Mouse (Mus musculus): Measurements from ENCODE around the gene Srgn. TPM values are rescaled to one million over a fixed set of nuclear protein-coding genes. Genes with fewer than 3 reads are reported as not detected.
"Not testable (repeated sequence)": the region's sequence is repeated elsewhere in the genome, so short reads cannot be mapped to it uniquely, and the experiment has no call there.

Gene Srgn
- polyA plus RNA-seq, 1 experiment: 65.7 TPM

DNA sequence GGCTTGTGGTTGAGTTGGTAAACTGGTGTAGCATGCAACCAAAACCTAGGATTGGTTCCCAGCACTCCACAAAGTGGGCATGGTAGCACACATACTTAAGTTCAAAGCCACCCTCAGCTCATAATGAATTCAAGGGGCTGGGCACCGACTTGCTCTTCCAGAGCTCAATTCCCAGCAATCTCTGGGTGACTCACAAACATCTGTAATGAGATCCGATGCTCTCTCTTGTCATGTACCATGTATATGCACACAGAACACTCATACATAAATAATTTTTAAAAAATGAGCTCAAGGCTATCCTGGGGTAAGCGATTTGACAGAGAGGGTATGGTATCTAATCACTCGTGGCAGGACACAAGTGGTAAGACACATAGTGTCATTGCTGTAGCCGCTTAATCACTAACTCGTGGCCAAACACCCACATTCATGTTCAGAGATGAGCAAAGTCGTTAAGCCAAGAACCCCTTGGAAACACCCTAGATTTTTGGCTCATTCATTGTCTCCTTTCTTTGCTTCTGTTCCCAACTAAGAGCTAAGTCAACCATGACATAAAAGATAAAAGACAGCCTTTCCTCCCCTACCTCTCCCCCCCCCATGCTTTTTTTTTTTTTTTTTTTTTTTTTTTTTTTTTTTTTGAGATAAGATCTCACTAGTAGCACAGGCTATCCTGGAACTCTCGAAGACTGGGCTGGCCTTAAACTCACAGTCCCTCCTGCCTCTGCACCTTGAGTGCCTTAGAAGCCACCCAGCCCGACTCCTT is 21.8 kb downstream of the Srgn start:
- H3K4me1 ChIP-seq (ENCODE audit: control insufficient read depth, insufficient read depth, insufficient read length): peaks cover 17% of the 10 kb centered on the region
- WGBS: 24% methylated on average over 9 of the region's 9 CpGs
- H3K4me3 ChIP-seq (ENCODE audit: extremely low read depth, insufficient read depth, insufficient read length): peak overlapping the region; percentile 57
- H3K27ac ChIP-seq (ENCODE audit: insufficient read depth, low read length): peak overlapping the region; percentile 92
- TF ChIP-seq CTCF (IDR thresholded peaks at IDR 0.05; ENCODE audit: extremely low read depth, insufficient read depth, insufficient read length, insufficient replicate concordance): no peak
- TF ChIP-seq POLR2A (IDR thresholded peaks at IDR 0.05; ENCODE audit: low read depth, low read length): no peak
- no peak for DNase-seq (ENCODE audit: low read depth in 1 of 2, low spot score in 2 of 2)
- no peaks in the 10 kb centered on the region for H3K27me3 ChIP-seq (ENCODE audit: control insufficient read depth, insufficient read depth, low read length)
- H3K36me3 ChIP-seq (ENCODE audit: control insufficient read depth, insufficient read depth, low read length): no peaks in the 10 kb centered on the region

DNA sequence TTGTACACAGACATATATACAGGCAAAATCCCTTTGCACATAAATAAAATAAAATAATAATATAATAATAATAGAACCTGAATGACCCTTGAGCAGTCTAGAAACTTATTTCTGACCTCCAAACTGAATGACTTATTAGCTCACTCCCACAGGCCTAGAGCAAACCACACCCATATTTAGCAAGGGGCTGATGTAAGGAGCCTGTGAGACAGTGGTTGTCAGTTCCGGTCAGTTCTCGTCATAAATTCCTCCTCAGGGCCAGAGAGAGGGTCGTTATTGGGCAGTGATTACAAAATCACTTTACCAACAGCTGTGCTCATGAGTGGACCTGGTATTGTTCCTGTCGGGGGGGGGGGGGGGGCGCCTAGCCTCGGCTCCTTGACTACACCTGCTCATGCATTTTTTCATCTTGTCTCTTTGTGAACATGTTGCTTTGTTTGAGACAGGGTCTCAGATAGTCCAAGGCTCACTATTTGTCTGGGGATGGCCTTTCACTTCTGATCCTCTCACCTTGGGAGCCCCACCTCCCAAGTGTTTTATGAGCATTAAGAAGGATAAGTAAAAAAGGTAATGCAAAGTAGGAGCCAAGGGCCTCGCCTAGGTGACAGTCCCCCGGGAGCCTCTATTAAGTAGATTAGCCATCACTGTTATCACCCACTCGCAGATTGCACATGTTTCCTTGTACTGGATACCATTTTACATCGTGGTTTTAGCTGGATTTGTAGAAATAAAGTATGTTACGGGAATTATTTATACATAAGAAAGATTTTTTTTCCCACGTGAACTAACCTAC is 23.2 kb downstream of the Srgn start:
- peak overlapping the region; percentile 24 for H3K4me3 ChIP-seq (ENCODE audit: extremely low read depth, insufficient read depth, insufficient read length)
- H3K27me3 ChIP-seq (ENCODE audit: control insufficient read depth, insufficient read depth, low read length): no peaks in the 10 kb centered on the region
- peaks cover 17% of the 10 kb centered on the region for H3K4me1 ChIP-seq (ENCODE audit: control insufficient read depth, insufficient read depth, insufficient read length)
- H3K36me3 ChIP-seq (ENCODE audit: control insufficient read depth, insufficient read depth, low read length): peaks cover 3% of the 10 kb centered on the region; the same call in 1 of the 2 replicates
- no peak for DNase-seq (ENCODE audit: low read depth in 1 of 2, low spot score in 2 of 2)
- TF ChIP-seq CTCF (IDR thresholded peaks at IDR 0.05; ENCODE audit: extremely low read depth, insufficient read depth, insufficient read length, insufficient replicate concordance) (no peak), POLR2A (IDR thresholded peaks at IDR 0.05; ENCODE audit: low read depth, low read length) (no peak)
- peak overlapping the region; percentile 92 for H3K27ac ChIP-seq (ENCODE audit: insufficient read depth, low read length)
- 25% methylated on average over 12 of the region's 12 CpGs for WGBS

DNA sequence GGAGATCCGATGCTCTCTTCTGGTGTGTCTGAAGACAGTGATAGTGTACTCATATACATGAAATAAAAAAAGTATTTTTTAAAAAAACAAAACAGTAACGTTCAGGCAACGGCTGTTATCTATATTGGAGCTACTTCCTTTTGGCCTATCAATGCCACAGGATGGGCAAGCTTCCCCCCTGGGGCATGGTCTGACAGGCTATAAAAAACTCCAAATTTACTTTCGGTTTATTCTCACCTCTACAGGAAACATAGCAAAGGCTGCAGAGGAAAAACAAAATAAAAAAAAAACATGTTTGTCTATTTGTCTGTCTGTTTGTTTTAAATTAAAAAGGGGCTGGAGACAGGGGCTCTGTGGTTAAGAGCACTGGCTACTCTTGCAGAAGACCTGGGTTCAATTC is 23.9 kb downstream of the Srgn start:
- TF ChIP-seq CTCF (IDR thresholded peaks at IDR 0.05; ENCODE audit: extremely low read depth, insufficient read depth, insufficient read length, insufficient replicate concordance) (no peak), POLR2A (IDR thresholded peaks at IDR 0.05; ENCODE audit: low read depth, low read length) (no peak)
- Histone ChIP-seq H3K27ac (ENCODE audit: insufficient read depth, low read length) (peak overlapping the region; percentile 78), H3K4me3 (ENCODE audit: extremely low read depth, insufficient read depth, insufficient read length) (0 out of 2 replicates have a peak overlapping the region, but pooled peaks have one; percentile 13), H3K36me3 (ENCODE audit: control insufficient read depth, insufficient read depth, low read length) (peaks cover 6% of the 10 kb centered on the region), H3K27me3 (ENCODE audit: control insufficient read depth, insufficient read depth, low read length) (no peaks in the 10 kb centered on the region), H3K4me1 (ENCODE audit: control insufficient read depth, insufficient read depth, insufficient read length) (peaks cover 12% of the 10 kb centered on the region; the same call in 1 of the 2 replicates)
- 5% methylated on average over 4 of the region's 4 CpGs for WGBS
- DNase-seq (ENCODE audit: low read depth in 1 of 2, low spot score in 2 of 2): peak in 1 of 2 experiments; percentile 40

DNA sequence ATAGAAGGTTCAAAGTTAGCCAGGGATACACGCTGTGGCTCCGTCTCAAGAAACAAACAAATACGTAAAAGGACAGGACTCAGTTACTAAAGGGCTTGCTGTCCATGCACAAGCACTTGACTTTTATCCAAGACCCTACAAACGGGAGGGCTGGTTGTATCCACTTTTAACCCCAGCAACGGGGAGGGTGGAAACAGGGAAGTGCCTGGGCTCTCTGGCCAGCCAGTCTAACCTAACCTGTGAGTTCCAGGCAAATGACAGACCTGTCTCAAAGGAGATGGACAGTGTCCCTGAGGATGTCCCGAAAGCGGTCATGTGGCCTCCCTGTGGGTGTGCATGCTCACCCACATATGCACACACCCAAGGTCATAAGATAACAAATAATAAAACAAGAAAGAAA is 25.3 kb downstream of the Srgn start:
- no peak overlapping the region for H3K4me3 ChIP-seq (ENCODE audit: extremely low read depth, insufficient read depth, insufficient read length)
- TF ChIP-seq CTCF (IDR thresholded peaks at IDR 0.05; ENCODE audit: extremely low read depth, insufficient read depth, insufficient read length, insufficient replicate concordance) (no peak), POLR2A (IDR thresholded peaks at IDR 0.05; ENCODE audit: low read depth, low read length) (no peak)
- H3K36me3 ChIP-seq (ENCODE audit: control insufficient read depth, insufficient read depth, low read length): peaks cover 9% of the 10 kb centered on the region
- H3K4me1 ChIP-seq (ENCODE audit: control insufficient read depth, insufficient read depth, insufficient read length): peaks cover 12% of the 10 kb centered on the region; the same call in 1 of the 2 replicates
- DNase-seq (ENCODE audit: low read depth in 1 of 2, low spot score in 2 of 2): no peak
- peak overlapping the region; percentile 15 for H3K27ac ChIP-seq (ENCODE audit: insufficient read depth, low read length)
- WGBS: 64% methylated on average over 7 of the region's 7 CpGs
- no peaks in the 10 kb centered on the region for H3K27me3 ChIP-seq (ENCODE audit: control insufficient read depth, insufficient read depth, low read length)

DNA sequence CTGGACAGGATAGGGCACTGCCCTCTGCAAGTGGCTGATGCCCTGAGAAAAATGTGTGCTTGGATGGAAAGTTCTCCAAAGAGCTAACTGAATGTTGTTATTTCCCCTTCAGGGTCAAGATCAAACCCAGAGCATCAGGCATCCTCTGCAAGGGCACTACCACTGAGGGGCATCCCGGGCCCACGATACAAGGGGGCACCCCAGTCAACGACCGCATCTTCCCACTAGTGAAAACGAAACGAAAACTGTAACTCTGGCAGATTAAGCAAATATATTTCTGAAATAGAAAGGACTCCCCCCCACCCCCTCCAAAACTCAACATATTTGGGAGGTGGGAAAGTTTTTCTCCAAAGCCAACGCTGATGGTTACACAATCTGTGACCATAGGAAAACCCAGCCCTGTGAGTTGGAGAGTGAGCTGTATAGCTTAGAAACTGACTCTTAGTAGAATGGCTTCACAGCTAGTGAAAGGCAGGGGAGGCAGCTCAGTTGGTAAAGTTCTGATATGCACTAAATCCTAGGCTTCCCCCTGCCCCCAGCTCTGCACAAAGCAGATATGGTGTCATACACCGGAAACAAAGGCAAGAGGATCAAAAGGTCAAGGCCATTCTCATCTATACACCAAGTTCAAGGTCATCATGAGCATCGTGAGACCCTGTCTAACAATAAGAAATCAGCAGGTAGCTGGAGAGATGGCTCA is 26.2 kb downstream of the Srgn start:
- TF ChIP-seq POLR2A (IDR thresholded peaks at IDR 0.05; ENCODE audit: low read depth, low read length) (no peak), CTCF (IDR thresholded peaks at IDR 0.05; ENCODE audit: extremely low read depth, insufficient read depth, insufficient read length, insufficient replicate concordance) (no peak)
- H3K27me3 ChIP-seq (ENCODE audit: control insufficient read depth, insufficient read depth, low read length): no peaks in the 10 kb centered on the region
- peak overlapping the region; percentile 17; the same call in 1 of the 2 replicates for H3K4me3 ChIP-seq (ENCODE audit: extremely low read depth, insufficient read depth, insufficient read length)
- H3K4me1 ChIP-seq (ENCODE audit: control insufficient read depth, insufficient read depth, insufficient read length): peaks cover 12% of the 10 kb centered on the region; the same call in 1 of the 2 replicates
- 12% methylated on average over 9 of the region's 9 CpGs for WGBS
- peak overlapping the region; percentile 76 for H3K27ac ChIP-seq (ENCODE audit: insufficient read depth, low read length)
- DNase-seq (ENCODE audit: low read depth in 1 of 2, low spot score in 2 of 2): no peak
- H3K36me3 ChIP-seq (ENCODE audit: control insufficient read depth, insufficient read depth, low read length): peaks cover 11% of the 10 kb centered on the region

DNA sequence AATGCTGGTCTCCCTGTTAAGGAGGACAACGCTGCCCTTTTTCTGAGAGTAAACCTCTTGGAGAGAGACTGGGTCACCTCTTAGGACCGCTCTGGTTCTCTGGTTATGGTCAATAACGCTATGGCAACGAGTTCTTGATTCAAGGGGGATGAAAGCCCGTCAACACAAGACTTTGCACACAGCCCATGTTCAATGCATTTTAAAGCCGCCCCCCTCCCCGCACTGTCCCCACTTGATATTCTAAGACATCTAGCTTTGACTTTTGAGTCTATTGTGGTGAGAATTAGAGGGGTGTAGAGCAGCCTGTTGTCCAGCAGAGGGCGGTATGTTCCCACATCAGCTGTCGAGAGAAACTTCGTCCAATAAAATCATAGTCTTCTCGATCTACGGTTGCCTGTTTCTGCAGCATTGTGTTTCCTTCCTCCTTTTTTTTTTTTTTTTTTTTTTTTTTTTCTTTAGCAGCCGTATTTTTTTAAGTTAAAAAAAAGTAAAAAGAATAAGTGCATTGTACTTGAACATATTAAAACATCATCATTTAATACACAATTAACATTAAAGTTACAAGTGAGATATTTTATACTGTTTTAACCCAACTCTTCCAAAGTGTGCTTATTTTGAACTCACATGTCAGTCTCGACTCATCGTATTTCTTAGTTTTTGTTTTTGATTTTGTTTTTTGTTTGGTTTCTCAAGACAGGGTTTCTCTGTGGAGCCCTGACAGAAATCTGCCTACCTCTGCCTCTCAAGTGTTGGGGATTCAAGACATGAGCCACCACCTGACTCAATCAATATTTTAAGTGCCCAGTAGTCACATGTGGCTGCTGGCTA is 26.9 kb downstream of the Srgn start:
- peaks cover 18% of the 10 kb centered on the region for H3K36me3 ChIP-seq (ENCODE audit: control insufficient read depth, insufficient read depth, low read length)
- DNase-seq (ENCODE audit: low read depth in 1 of 2, low spot score in 2 of 2): peak; percentile 68 to 78
- H3K4me1 ChIP-seq (ENCODE audit: control insufficient read depth, insufficient read depth, insufficient read length): peaks cover 12% of the 10 kb centered on the region; the same call in 1 of the 2 replicates
- no peaks in the 10 kb centered on the region for H3K27me3 ChIP-seq (ENCODE audit: control insufficient read depth, insufficient read depth, low read length)
- no peak for TF ChIP-seq POLR2A (IDR thresholded peaks at IDR 0.05; ENCODE audit: low read depth, low read length)
- TF ChIP-seq CTCF (IDR thresholded peaks at IDR 0.05; ENCODE audit: extremely low read depth, insufficient read depth, insufficient read length, insufficient replicate concordance): peak; percentile 85; the same call in 1 of the 2 replicates
- peak overlapping the region; percentile 76 for H3K27ac ChIP-seq (ENCODE audit: insufficient read depth, low read length)
- WGBS: 22% methylated on average over 15 of the region's 15 CpGs
- H3K4me3 ChIP-seq (ENCODE audit: extremely low read depth, insufficient read depth, insufficient read length): peak overlapping the region; percentile 17; the same call in 1 of the 2 replicates

DNA sequence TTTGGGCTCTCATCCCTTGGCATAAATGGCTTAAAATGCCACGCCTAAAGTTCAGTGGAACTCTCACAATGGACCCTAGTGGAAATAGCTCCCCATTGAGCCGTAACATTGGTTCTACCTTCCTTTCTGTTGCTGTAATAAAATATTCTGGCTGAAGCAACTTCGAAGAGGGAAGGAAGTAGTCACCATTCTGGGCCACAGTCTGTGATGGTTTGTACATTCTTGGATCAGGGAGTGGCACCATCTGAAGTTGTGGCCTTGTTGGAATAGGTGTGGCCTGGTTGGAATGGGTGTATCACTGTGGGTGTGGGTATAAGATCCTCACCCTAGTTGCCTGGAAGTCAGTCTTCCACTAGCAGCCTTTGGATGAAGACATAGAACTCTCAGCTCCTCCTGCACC is 35.6 kb downstream of the Srgn start:
- DNase-seq (ENCODE audit: low read depth in 1 of 2, low spot score in 2 of 2); H3K27ac ChIP-seq (ENCODE audit: insufficient read depth, low read length); H3K4me3 ChIP-seq (ENCODE audit: extremely low read depth, insufficient read depth, insufficient read length); H3K4me1 ChIP-seq (ENCODE audit: control insufficient read depth, insufficient read depth, insufficient read length); H3K27me3 ChIP-seq (ENCODE audit: control insufficient read depth, insufficient read depth, low read length): not testable (repeated sequence)
- peaks cover 20% of the 10 kb centered on the region for H3K36me3 ChIP-seq (ENCODE audit: control insufficient read depth, insufficient read depth, low read length)
- 76% methylated on average over 3 of the region's 3 CpGs for WGBS

Measured in spleen, adult 2 months (tissue).